Mouse (Mus musculus) spleen, postnatal 10 days (tissue): ENCODE results near the gene Ahnak.
"Not testable (repeated sequence)": the region's sequence is repeated elsewhere in the genome, so short reads cannot be mapped to it uniquely, and the experiment has no call there.

Source experiments
- DNase-seq, 2 experiments: peaks; one replicate each; pipeline ENCODE4 v3.0.0; 2021 to 2022; ENCODE audit warnings: low spot score in 2 of 2

Ahnak gene

DNA sequence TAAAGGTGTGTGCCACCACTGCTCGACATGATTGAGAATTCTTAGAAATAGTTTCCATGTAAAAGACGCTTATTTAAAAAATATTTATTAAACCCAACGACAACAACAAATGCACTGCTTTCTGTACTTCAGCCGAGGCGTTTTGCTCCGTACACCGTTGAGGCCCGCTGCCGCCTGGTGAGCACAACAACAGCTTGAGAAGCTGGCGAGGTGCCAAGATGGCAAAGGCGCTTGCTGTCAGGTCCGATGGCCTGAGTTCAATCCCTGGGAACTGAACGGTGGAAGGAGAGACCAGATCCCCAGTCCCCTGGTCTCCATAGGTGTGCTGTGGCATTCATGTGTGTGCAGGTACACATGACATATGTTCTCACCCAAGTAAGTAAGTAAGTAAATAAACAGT lies 108.4 kb downstream of the Ahnak start:
- no peak for DNase-seq

DNA sequence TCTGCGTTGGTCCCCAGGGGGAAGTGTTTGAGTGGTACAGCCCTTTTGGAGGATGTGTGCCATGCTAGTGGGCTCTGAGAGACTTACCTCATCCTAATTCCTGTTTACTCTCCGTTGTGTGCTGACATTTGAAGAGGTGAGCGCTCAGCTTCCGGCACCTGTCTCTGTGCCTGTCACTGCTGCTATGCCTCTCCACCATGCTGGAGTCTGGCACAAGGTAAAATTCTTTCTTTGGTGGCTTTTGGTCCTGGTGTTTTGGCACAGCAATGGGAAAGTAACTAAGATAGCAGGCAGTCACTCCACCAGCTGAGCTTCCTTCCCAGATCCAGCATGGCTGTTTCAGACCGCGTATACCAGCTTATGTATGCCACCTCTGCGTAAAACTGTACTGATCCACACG lies 110.7 kb downstream of the Ahnak start:
- no peak for DNase-seq

DNA sequence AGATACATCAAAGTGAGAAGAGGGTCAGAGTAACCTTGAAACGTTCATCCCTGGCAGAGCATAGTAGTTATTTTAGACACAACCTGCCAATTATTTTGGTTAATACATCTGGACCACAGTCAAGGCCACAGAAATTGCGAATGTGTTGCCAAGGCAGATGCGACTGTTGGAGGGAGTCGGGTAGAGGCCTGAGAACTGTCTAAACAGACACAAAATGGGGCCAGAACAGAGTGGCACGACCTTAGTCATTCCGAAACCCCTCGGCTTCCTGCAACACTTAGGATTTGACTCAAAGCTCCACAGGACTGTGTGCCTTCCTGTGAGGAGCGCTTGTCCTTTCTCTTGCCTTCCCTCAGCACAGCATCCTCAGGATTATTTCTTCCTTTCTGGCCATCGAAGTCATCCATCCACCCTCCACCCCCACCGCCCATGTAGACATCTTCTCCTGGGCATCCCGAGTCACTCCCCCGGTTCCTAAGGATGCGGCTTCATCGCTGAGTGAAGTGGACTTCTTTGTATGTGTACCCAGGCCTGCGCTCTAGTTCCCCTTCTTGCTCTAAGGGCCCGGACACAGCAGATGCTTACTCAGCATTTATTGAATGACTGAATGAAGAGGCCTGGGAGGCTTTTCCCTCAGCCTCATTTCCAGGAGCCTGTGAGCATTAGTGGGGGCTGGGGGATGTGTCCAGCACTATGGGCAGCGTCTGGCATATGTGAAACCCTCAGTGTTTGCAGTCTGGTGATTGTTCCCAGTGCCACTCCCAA lies 111.4 kb downstream of the Ahnak start:
- no peak for DNase-seq

DNA sequence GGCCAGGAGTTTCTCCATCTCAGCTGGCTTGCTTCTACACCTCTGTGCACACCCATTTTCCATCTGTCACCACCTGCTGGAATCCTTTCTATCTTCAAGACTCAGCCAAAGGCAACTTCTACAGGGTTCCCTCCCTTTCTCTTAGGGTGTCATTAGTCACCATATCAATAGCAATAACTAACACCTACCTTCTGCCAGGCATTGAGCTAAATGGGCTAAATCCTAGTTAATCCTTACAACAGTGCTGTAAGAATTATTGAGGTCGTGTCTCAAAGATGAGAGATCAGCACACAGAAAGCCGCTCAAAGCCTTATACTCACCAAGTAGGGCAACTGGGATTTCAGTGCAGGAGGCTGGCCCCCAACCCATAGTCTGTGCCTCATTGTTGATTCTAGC lies 112.0 kb downstream of the Ahnak start:
- DNase-seq, result no peak

DNA sequence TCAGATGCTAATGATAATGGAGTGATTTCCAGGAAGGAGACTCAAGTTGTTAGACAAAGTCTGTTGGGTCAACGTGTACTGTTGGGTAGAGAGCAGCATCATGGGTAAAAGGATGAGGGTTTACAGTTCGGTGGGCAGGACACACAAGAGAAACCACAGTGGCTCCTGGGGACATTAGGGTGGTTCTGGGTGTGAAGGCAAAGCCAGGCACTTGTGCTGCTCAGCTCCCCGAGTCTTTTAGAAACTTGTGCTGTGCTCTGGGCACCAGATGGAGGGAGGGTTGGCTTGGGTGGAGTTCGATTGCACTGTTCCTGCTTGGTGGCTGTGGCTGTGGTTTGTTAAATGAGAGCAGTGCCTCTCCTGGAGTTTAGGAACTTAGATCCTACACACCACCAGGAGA lies 114.9 kb downstream of the Ahnak start:
- no peak for DNase-seq

DNA sequence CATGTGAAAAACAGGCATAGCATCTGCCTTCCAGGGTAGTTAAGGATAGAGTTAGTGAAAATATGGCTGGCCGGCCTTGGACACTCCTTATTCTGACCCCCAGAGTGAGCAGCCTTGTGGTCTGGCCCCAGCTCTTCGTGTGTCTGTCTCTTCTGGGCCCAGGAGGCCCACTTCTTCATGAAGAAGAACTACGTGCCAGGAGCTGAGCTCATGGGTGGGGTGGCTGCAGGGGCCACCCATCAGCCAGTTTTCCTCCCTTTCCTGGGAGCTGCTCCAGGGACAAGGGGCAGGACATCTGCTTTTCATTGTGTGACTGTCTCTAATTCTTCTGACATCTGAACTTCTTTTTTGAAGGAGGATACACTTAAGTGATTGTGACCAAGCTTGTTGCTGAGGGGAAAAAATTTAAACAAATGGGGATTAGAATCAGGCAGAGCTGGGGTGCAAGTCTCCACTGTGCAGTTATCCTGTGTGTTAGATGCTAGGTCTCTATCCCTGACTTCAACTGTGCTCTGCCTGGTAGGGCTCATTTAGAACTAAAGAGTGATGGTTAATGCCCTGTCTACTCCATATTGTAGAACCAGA lies 116.1 kb downstream of the Ahnak start:
- DNase-seq, result no peak

DNA sequence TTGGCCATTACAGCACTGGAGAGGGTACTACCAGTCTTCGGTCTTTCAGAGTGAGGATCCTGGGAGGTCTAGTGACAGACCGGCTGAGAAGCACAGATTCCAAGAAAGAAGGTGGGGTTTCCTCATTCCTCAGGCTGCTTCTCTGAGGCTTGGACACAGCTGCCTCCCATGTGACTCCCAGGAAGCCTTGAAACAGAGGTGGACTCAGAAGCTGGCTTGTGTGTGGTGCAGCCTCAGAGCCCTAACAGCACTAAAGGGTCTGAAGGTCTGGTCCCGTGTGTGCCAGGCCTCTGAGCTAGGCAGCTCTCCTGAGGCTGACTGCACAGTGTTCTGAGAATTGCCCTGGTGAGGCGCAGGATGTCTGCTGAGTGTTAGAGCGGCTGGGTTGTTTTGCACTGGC lies 117.0 kb downstream of the Ahnak start:
- DNase-seq, result no peak

DNA sequence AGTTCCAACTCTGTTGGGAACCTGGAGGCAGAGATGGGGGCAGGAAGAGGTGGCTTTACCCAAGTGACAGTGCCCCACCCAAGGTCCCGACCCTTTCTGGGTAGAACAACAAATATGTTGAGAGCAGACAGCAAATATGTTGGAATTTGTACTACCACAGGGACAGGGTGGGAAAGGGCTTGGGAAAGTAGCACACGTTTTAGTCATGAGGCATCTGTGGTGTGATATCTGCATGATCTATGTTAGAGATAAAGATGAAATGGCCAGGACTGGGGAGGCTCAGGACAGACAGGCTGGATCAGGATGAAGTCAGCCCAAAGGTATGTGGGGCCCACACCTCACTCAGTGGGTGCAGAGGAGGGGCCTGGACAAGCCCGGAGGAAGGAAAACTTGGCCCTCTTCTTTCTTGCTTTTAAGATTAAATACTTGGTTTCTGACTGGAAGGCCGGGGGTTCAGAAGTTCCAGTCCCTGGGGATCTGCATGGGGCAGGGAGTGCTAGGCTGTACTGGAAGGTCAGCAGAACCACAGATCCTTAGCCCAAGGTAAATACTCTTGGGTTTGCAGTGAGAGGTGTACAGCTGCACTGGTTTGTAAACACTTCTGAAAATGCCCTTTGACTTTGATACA lies 117.8 kb downstream of the Ahnak start:
- no peak for DNase-seq

DNA sequence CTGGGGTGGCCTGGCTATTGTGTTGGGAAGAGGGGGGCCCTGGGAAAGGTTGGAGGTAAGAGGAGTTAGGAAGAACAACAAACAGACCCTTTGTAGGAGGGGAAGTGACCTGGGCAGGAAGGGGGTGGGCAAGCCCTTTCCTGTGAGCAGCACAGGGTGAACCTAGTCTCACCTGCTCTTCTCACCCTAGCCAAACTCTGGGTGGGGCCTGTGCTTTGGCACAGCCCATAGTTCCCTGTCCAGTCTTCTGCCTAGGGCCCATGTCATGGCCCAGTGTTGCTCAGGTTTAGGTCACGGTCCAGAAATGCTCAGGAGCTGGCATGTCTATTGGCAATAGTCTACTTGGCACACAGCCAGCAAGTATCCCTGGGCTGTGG lies 118.3 kb downstream of the Ahnak start:
- DNase-seq, result no peak

DNA sequence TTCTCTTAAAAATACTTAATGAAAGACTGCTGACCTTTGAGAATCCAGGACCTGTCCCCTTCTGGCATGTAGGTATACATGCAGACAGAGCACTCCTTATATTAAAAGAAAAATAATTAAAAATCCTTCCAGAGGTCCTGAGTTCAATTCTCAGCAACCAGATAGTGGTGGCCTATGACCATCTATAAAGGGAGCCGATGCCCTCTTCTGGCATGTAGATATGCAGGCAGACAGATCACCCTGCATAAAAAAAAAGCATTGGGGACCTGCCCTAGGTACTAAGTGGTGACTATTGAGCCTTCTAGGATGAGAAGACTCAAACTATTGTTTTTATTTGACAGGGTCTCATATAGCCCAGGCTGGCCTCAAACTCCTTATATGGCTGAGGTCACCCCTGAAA lies 119.5 kb downstream of the Ahnak start:
- DNase-seq, result no peak

DNA sequence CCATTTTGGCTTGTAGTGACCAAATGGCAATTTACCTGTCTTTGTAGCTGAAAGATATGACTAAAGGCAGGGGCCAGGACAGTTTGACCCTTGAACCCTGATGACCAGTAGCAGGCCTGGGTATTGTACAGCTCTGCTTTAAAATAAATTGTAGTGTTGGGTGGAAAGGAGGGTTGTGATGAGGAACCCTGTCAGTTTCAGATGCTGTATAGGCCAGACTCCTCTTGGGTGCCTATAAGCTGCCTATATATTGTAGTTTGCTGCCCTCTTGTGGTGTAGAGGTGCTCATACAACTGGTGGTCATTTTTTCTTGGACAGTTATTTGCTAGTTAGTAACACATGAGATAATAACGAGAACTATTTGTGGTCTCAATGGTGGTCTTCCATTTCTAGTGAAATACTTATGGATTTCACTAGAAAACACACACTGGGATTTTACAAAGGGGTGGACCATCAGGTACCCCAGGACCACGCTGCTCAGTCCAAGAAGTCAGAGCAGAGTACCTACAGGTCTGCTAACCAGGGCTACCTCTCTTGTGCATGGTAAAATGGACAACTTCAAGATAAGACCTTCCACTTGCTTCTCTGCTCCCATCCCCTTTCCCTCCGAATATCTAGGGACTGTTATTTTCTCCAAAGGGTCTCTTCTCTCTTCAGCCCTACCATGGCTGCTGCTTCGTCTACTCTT lies 121.2 kb downstream of the Ahnak start:
- DNase-seq, result peak; percentile 22 to 45

DNA sequence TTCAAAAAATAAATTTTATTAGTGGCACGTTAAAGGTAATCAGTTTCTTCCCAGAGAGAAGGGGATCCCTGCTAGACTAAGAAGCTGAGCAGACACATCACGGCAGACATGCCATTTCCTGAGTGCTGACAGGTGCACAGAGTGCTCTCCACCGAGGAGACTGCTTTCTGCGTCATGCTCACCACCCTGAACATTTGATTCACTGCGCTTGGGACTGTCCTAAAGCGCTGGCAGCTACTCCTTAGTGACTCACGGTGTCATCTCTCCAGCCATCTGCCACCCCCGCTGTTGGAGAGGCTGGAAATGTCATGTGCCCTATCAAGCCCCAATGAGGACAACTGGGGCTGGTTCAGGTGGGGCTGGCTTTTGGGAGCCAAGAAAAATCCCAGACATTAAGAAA lies 123.0 kb downstream of the Ahnak start:
- no peak for DNase-seq

DNA sequence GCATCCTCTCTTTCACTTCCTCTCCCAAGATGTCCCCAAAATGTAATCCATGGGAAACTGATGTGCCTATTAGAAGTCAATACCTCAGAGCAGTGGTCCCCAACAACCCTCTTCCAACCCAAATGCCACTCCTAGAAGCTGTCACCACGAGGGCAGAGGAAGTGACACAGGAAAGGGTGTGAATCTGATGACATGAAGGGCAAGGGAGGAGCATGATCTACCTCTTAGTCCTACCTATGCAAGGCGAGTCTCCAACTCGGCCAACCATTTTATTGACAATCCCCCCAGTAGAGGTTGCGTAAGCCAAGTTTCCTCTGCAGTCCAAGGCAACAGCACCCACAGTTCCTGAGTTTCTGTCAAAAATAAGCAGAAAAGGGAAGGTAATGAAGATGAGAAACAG lies 127.2 kb downstream of the Ahnak start:
- DNase-seq, result no peak

DNA sequence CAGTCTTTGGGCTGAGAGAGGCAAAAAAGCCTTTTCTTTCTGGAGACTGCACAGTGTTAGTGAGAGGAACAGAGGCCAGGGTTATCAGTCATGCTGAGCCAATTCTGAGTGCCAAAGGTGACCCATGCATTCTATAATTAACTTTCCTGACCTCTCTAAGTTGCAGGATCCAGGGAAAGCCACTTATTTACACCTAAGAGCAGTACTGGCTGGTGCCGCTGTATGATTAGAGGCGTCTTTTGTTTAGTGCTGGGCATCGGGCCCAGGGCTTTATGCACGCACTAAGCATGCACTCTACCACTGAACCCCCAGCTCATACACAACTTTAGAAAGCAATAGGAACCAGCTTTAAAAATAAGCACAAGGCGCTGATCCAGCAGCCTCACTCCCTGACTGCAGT lies 128.2 kb downstream of the Ahnak start:
- DNase-seq, result no peak

DNA sequence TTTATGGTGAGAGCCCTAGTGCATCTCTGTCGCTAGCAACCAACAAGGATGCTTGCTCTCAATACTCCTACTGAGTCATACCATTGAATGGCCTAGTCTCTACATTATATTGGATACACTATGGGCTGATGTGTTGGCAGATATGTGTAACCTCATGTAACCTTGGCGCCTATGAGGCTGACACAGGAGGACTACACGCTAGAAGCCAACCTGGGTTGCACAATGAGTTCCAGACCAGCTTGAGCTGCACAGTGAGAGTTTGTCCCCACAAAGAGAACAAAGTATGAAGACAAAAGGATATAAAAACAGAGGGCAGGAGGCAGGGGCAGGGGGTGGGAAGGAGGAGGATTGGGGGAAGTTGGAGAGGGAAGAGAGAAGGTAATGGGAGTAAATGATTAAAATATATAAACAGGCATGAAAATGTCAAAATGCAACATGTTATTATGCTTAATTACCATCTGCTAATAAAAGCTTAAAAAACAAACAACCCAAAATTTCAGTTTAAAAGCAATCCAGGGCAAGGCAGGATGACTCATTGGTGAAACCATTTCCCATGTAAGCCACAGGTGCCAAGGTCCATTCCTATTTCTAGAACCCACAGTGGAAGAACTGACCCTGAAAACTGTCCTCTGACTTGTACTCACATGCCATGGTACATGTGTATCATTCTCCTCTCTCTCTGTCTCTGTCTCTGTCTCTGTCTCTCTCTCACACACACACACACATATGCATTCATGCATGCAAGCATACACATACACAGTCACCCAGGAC lies 130.8 kb downstream of the Ahnak start:
- no peak for DNase-seq

DNA sequence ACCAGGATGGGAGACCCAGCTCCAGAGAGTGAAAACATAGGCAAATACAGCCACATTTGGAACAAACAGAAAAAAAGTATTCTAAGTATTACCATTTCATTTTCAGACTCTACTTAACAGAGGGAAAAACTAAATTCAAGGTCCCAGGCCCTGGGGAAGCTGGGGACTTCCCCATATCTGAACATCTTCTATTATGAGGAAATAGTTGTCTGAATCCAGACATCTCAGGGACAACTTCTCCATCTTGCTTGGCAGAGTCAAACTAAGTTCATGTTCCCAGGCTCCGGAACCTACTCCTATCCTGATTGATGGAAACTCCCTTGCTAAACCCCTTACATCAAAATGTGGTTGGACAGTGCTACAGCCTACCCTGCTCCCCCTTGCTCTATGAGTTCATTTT lies 133.3 kb downstream of the Ahnak start:
- no peak for DNase-seq

DNA sequence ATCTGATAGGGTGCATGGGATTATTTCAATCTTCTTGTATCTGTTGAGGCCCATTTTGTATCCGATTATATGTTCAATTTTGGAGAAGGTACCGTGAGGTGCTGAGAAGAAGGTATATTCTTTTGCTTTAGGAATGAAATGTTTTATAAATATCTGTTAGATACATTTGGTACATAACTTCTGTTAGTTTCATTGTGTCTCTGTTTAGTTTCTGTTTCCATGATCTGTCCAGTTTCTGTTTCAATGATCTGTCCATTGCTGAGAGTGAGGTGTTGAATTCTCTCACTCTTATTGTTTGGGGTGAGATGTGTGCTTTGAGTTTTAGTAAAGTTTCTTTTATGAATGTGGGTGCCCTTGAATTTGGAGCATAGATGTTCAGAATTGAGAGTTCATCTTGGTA lies 134.9 kb downstream of the Ahnak start:
- not testable (repeated sequence) for DNase-seq
